ENCODE assay signal across 9 mouse cellular contexts in the genomic region with DNA sequence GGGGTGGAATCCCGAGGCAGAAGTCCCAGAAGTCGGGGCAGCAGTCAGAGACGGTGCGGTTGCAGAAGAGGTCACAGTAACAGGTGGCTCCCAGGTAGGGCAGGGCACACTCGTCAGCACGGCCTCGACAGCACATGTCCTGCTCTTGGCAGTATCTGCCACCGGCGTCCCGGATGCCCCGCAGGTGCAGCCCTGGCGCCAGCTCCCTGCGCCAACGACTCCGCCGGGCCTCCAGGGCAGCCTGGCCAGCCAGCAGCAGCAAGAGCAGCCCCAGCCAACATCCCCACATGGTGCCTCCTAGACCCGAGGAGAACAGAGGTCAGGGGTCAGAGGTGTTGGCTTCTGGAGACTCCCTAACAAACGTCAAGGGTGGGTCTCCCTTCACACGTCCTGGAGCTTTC. TPM values are rescaled to one million over a fixed set of nuclear protein-coding genes. Genes with fewer than 3 reads are reported as not detected.
DNase-seq lines count a peak whose midpoint lies in the region; ATAC-seq and TF ChIP-seq lines count a peak whose summit lies in the region.
"Had no signal": no experiment of that assay in that cellular context is flagged by ENCODE, and none has a peak within 500 bp of the region (broad histone marks: within the 10 kb centered on the region; RNA-seq: fewer than 3 reads in every experiment).

No protein-coding gene starts in this region.

- peaks cover 44% of the 10 kb centered on the region for H3K4me1 ChIP-seq in hindbrain, embryonic 12.5 days
- peaks cover 11% of the 10 kb centered on the region for H3K4me1 ChIP-seq in hindbrain, embryonic 16.5 days (ENCODE audit: control insufficient read depth, insufficient read depth, low read depth, low read length)
- peaks cover 12% of the 10 kb centered on the region for H3K4me1 ChIP-seq in cerebellum, adult 2 months (ENCODE audit: control insufficient read depth, insufficient read depth, low read length)
- H3K4me1 ChIP-seq in liver, embryonic 13.5 days (replicated peaks) = peaks cover 64% of the 10 kb centered on the region

- H3K27ac ChIP-seq in hindbrain, embryonic 12.5 days = no peak overlapping the region
- no peak overlapping the region for H3K27ac ChIP-seq in hindbrain, embryonic 16.5 days (ENCODE audit: low read depth, low read length)
- no peak overlapping the region for H3K27ac ChIP-seq in cerebellum, adult 2 months (ENCODE audit: insufficient read depth, low read length)
- H3K27ac ChIP-seq in liver, embryonic 13.5 days = peak overlapping the region; percentile 86

- ATAC-seq in hindbrain, embryonic 12.5 days (ENCODE audit: low FRiP score) = no peak
- ATAC-seq in hindbrain, embryonic 16.5 days = no peak
- ATAC-seq in liver, embryonic 13.5 days (ENCODE audit: low read depth) = peak; percentile 33

- intact Hi-C loops in heart, postnatal 14 days (cut with DNase I) = no loop called here
- intact Hi-C loops in left cerebral cortex, postnatal 36 days (cut with DNase I) = no loop called here

- TF ChIP-seq POLR2A in cerebellum, adult 2 months (IDR thresholded peaks at IDR 0.05; ENCODE audit: borderline replicate concordance, insufficient read depth, low read length) = no peak

- WGBS in hindbrain, embryonic 12.5 days = 44% methylated on average over 19 of the region's 19 CpGs
- WGBS in hindbrain, embryonic 16.5 days = 34% methylated on average over 19 of the region's 19 CpGs
- WGBS in cerebellum, adult 2 months = 7% methylated on average over 19 of the region's 19 CpGs
- WGBS in liver, embryonic 13.5 days (ENCODE audit: insufficient replicate concordance) = 38% methylated on average over 19 of the region's 19 CpGs

- peak; percentile 37 to 55 for DNase-seq in cerebellum, adult 2 months
- DNase-seq in heart, postnatal 14 days = peak; percentile 27 to 39
- DNase-seq in liver, embryonic 13.5 days = no peak
- DNase-seq in adipocyte (ENCODE audit: low spot score) = no peak
- no peak for DNase-seq in left cerebral cortex, postnatal 36 days (ENCODE audit: low spot score in 2 of 2)
- DNase-seq in testis, postnatal 10 days (ENCODE audit: low spot score) = no peak

- H3K36me3 ChIP-seq in hindbrain, embryonic 12.5 days = no peaks in the 10 kb centered on the region
- no peaks in the 10 kb centered on the region for H3K36me3 ChIP-seq in hindbrain, embryonic 16.5 days (ENCODE audit: control insufficient read depth, insufficient read depth, low read length)
- peaks cover 4% of the 10 kb centered on the region; the same call in 1 of the 2 replicates for H3K36me3 ChIP-seq in liver, embryonic 13.5 days

- H3K27me3 ChIP-seq in hindbrain, embryonic 12.5 days = peaks cover 38% of the 10 kb centered on the region
- peaks cover 14% of the 10 kb centered on the region for H3K27me3 ChIP-seq in hindbrain, embryonic 16.5 days (replicated peaks; ENCODE audit: control insufficient read depth, insufficient read depth, low read length)
- no peaks in the 10 kb centered on the region for H3K27me3 ChIP-seq in cerebellum, adult 2 months (ENCODE audit: control insufficient read depth, insufficient read depth, low read length)
- peaks cover 62% of the 10 kb centered on the region for H3K27me3 ChIP-seq in liver, embryonic 13.5 days

- H3K9me3 ChIP-seq in hindbrain, embryonic 12.5 days (replicated peaks) = no peaks in the 10 kb centered on the region
- no peaks in the 10 kb centered on the region for H3K9me3 ChIP-seq in hindbrain, embryonic 16.5 days (ENCODE audit: control insufficient read depth, low read length)
- no peaks in the 10 kb centered on the region for H3K9me3 ChIP-seq in liver, embryonic 13.5 days (replicated peaks)

- H3K4me2 ChIP-seq in hindbrain, embryonic 12.5 days (replicated peaks) = peak overlapping the region; percentile 46; the same call in 1 of the 2 replicates
- no peak overlapping the region; the same call in 1 of the 2 replicates for H3K4me2 ChIP-seq in hindbrain, embryonic 16.5 days (ENCODE audit: low read length)
- H3K4me2 ChIP-seq in liver, embryonic 13.5 days = peak overlapping the region; percentile 71

- H3K4me3 ChIP-seq in hindbrain, embryonic 12.5 days = peak overlapping the region; percentile 2; the same call in 1 of the 2 replicates
- H3K4me3 ChIP-seq in hindbrain, embryonic 16.5 days (ENCODE audit: low read length) = no peak overlapping the region
- H3K4me3 ChIP-seq in cerebellum, adult 2 months (replicated peaks; ENCODE audit: insufficient read depth, low read depth, low read length) = no peak overlapping the region
- H3K4me3 ChIP-seq in liver, embryonic 13.5 days (replicated peaks) = peak overlapping the region; percentile 65

- H3K9ac ChIP-seq in hindbrain, embryonic 12.5 days = no peak overlapping the region
- no peak overlapping the region for H3K9ac ChIP-seq in hindbrain, embryonic 16.5 days (ENCODE audit: low read depth, low read length)
- H3K9ac ChIP-seq in liver, embryonic 13.5 days = peak overlapping the region; percentile 75

- no peak for TF ChIP-seq CTCF in cerebellum, adult 2 months (IDR thresholded peaks at IDR 0.05; ENCODE audit: borderline replicate concordance, insufficient read depth, low read depth, low read length)

RNA-seq across cellular contexts. Expression of a gene that starts 1.0 kb away (rescaled TPM):
- polyA plus RNA-seq in hindbrain, embryonic 12.5 days (2016; fragmentation: Nextera tagmentation; extraction: Ambion mirVana) = 10.6 and 11.0 TPM in 2 replicates
- 10.0 and 12.5 TPM in 2 replicates for polyA plus RNA-seq in hindbrain, embryonic 16.5 days (2015; fragmentation: Nextera tagmentation; extraction: Ambion mirVana)
- 12.8 and 13.4 TPM in 2 replicates for polyA plus RNA-seq in cerebellum, adult 2 months (2012; rRNA removed)
- 10 to 100 TPM; 67.5 to 74.6 TPM for total RNA-seq in heart, postnatal 14 days (2021)
- polyA plus RNA-seq in liver, embryonic 13.5 days (2015; fragmentation: Nextera tagmentation; extraction: Ambion mirVana) = 32.9 and 34.6 TPM in 2 replicates
- 10 to 100 TPM in 1 of 2 experiments, 1 to 10 TPM in 1; 8.0 to 13.4 TPM for total RNA-seq in left cerebral cortex, postnatal 36 days (2021)

RNA-seq across cellular contexts. Expression of a gene that starts 34.8 kb away (rescaled TPM):
- 1.0 and 1.3 TPM in 2 replicates for polyA plus RNA-seq in hindbrain, embryonic 12.5 days (2016; fragmentation: Nextera tagmentation; extraction: Ambion mirVana)
- 5.7 and 8.6 TPM in 2 replicates for polyA plus RNA-seq in hindbrain, embryonic 16.5 days (2015; fragmentation: Nextera tagmentation; extraction: Ambion mirVana)
- polyA plus RNA-seq in cerebellum, adult 2 months (2012; rRNA removed) = 4.3 and 5.2 TPM in 2 replicates
- total RNA-seq in heart, postnatal 14 days (2021) = under 1 TPM in 1 of 2 experiments, not detected in 1; 0.12 TPM
- polyA plus RNA-seq in liver, embryonic 13.5 days (2015; fragmentation: Nextera tagmentation; extraction: Ambion mirVana) = 0.05 TPM in 1 of 2 replicates, not detected in the other
- total RNA-seq in left cerebral cortex, postnatal 36 days (2021) = 1 to 10 TPM; 2.0 to 2.4 TPM
- total RNA-seq: heart, postnatal 10 days had no signal

RNA-seq across cellular contexts. Expression of a gene that starts 48.3 kb away (rescaled TPM):
- polyA plus RNA-seq in hindbrain, embryonic 12.5 days (2016; fragmentation: Nextera tagmentation; extraction: Ambion mirVana) = 1.1 and 1.4 TPM in 2 replicates
- polyA plus RNA-seq in hindbrain, embryonic 16.5 days (2015; fragmentation: Nextera tagmentation; extraction: Ambion mirVana) = 1.3 and 1.4 TPM in 2 replicates
- 0.33 and 0.67 TPM in 2 replicates for polyA plus RNA-seq in cerebellum, adult 2 months (2012; rRNA removed)
- not detected for total RNA-seq in heart, postnatal 14 days (2021)
- not detected in 2 replicates for polyA plus RNA-seq in liver, embryonic 13.5 days (2015; fragmentation: Nextera tagmentation; extraction: Ambion mirVana)
- total RNA-seq in left cerebral cortex, postnatal 36 days (2021) = not detected
- total RNA-seq: heart, postnatal 10 days had no signal

Comparison
In these comparisons a context has a peak if more than half of its experiments do, and no peak if none do; other contexts are left out.
1. H3K4me3 ChIP-seq: peak in hindbrain, embryonic 12.5 days (single experiment) and liver, embryonic 13.5 days (single experiment); none in hindbrain, embryonic 16.5 days (single experiment) and cerebellum, adult 2 months (single experiment).
2. DNase-seq: peak in cerebellum, adult 2 months (2 of 2) and heart, postnatal 14 days (2 of 2); none in liver, embryonic 13.5 days (single experiment), adipocyte (single experiment), left cerebral cortex, postnatal 36 days (0 of 2) and testis, postnatal 10 days (single experiment).